Mouse (Mus musculus) cerebellum, postnatal 36 days (tissue): ENCODE data around the gene Map3k7.
"Not testable (repeated sequence)": the region's sequence is repeated elsewhere in the genome, so short reads cannot be mapped to it uniquely, and the experiment has no call there.

Source experiments
- DNase-seq, 2 experiments: peaks; one replicate each; pipeline ENCODE4 v3.0.0; 2021 to 2022; ENCODE audit warnings: mixed read lengths in 2 of 2

Gene Map3k7

GRCm38 (mm10) chr4:31993865-31994264, 30.0 kb downstream of the Map3k7 start:
- DNase-seq: no peak

- no peak for DNase-seq
Observed at GRCm38 (mm10) chr4:32001498-32001897, 37.6 kb downstream of the Map3k7 start.

DNA sequence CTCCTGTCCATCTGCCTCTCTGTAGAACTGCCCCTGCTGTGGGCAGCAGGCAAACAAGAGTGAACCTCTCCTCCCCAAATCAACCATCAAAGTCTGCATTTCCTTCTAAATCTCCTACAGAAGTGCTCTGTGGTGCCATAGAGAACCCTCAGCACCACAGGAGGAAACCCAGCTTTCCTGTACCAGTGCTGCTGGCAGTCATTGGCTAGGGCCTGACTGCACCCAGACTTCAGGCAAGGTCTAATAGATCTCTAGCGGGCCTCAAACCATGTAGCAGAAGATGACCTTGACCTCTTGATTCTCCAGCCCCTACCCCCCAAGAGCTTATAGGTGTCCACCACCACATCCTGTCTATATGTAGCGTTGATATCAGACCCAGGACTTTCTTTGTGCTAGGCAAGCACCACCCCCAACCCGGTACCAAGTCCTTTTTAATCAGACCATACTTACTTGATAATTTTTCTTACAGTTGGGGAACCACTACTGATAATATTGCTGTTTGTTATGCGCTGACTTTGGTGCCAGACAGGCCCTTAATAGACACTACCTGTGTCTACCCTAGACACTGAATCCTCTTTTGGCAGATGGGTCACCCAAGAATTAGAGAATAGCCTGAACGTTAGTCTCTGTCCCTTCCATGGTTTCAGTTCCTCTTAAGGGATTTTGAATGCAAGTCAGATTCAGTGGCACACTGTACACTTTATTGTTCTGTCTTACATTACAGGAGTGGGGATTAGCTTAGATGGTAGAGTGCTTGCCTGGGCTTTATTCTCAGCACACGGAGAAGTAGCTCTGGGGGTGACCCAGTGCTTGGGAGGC, 41.1 kb downstream of the Map3k7 start:
- DNase-seq: no peak

DNA sequence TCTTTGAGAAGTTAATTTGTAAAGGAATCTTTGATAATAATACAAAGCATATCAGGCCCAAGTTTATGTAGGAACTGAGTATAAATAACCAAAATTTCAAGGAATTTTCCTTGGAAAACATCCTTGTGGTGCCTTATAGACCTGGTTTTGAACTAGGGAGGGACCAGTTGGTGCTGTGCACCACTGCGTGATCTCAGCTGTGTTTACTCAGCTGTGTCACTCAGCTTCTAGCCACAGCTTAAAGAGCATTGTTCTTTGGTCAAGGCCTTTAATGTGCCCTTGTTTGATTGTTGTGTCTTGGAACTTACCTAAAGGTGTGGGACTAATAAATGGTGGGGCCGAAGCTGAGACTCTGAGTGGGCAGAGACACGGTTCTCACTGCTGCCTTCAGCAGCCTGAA, 43.3 kb downstream of the Map3k7 start:
- DNase-seq: no peak

DNA sequence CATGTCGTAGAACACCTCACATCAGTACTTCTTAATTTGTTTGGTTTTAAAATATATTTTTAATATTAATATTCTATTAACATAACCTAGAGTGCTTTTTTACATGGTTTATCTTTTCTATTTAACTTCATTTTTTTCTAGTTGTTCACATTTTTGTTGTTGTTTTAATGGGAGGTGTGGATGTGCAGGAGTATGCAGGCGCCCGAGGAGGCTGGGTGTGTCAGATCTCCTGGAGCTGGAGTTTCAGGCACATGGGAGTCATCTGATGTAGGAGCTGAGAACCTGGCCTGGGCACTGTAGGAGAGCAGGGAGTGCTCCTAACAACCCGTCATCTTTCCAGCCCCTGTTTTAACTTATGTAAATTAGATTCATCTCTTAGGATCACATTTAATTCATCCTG, 44.2 kb downstream of the Map3k7 start:
- DNase-seq: no peak

DNA sequence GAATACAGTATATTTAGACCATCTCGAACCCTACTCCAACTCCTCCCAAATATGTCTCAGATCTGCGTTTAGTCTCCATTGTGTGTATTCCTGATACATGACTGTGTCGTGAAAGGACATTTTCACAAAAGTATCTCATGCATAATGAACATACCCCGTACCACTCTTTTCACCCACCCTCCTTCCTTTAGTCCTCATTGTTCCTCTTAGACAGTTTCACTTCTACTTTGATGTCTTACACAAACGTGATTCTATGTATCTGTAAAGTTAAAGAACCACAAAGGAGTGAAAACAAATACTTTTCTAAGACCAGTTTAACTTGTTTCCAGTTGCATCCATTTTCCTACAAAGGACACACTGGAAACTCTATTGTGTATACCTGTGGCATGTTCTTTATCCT, 46.9 kb downstream of the Map3k7 start:
- DNase-seq: no peak

DNA sequence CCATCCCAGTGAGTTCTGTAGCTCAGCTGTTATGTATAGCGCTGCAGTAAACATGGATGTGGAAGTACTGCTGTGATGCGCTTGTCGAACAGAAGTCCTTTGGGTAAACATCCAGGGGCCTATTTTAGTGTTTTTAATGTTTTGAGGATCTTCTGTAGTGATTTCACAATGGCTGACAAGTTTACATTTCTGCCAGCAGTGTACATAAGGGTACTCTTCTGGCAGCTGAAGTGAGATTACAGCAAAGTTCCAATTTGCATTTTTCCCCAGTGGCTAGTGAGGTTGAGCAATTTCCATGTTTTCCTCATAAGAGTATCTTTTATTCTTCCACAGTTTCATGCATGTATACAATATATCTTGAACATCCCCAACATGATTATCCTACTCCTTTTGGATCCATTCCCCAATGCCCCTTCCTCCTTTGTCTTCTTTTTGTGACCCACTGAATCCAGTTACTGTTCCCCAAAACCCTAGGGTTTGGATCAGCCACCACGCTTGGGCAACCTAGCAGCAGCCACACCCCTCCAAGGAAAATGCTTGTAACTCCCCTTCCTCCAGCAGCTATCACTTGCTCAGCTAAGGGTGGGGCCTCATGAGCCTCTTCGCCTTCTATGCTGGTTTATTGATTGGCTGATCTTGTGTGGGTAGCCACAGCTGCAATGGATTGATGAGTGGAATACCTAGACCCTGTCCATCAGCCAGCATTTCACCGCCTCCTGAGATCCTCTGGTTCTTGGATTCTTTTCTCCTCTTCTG, 47.5 kb downstream of the Map3k7 start:
- no peak for DNase-seq

DNA sequence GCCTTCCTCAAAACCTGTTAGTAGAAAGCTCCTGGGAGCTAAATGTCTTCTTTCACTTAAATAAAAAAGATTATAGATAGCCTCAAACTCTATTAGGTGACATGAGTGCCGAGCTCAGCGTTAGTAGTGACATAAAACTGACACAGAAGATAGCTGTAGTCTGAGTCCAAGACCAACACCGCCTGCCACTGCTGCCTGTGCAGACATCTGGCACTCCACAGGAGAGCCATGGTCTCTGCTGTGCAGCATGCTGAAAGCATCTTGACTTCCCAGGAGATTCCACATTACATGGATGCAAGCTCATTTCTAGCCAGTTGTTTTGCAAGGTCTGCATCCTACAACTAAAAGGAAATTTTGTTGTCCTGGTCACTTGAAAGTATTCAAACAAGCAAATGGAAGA, 57.2 kb downstream of the Map3k7 start:
- DNase-seq: peak; percentile 15 to 22

DNA sequence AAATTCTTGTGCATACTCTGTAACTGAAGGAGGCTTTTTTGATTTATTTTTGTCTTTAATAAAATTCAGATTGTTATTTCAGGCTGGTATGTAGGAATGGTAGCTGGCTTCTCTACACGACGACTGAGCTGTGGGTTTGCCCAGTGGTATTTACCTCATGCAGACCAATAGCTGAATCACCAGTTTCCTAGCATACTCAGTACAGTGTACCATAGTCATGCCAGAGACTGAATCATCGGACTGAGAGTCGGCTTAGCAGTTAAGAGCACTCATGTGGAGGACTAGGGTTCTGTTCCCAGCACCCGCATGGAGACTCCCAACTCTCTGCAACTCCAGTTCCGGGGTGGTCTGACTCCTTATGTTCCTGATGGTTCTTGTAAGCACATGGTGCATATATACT, 58.4 kb downstream of the Map3k7 start:
- no peak for DNase-seq

GRCm38 (mm10) chr4:32024170-32024569, 60.3 kb downstream of the Map3k7 start:
- DNase-seq: not testable (repeated sequence)

DNA sequence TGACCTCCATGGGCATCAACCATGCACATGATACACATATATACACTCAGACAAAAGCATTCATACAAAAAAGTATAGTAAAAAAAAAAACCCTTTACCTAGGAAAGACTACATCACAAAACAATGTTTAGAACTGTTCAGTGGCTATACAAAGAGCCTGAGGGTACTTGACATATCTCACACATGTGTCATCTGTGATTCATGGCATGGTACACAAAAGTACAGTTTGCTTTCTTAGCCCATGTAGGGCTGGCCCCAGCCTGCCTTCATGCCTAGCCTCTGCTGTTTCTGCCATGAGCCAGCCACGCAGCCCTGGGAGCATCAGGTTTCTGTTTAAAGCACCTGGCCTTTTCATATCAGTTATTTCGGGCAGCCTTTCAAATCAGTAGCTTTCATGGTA, 61.2 kb downstream of the Map3k7 start:
- DNase-seq: no peak

GRCm38 (mm10) chr4:32027094-32027493, 63.2 kb downstream of the Map3k7 start:
- no peak for DNase-seq

DNA sequence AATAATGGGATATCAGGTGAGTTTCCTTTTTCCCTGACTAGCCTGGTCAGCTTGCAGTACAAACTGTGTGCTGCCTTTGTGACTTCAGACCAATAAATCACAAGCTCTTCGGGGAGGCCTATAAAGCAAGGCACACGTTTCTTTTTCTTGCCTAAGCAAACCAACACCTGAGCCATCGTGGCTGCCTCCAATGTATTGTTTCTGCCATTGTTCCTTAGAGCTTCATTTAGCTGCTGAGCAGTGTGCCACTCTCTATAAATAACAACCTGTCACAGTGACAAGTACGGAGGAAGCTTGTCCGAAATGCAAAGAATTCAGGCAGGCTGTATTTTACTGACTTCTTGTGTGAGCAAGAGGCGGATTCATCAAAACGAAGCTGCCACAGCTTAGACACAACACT, 73.4 kb downstream of the Map3k7 start:
- no peak for DNase-seq

DNA sequence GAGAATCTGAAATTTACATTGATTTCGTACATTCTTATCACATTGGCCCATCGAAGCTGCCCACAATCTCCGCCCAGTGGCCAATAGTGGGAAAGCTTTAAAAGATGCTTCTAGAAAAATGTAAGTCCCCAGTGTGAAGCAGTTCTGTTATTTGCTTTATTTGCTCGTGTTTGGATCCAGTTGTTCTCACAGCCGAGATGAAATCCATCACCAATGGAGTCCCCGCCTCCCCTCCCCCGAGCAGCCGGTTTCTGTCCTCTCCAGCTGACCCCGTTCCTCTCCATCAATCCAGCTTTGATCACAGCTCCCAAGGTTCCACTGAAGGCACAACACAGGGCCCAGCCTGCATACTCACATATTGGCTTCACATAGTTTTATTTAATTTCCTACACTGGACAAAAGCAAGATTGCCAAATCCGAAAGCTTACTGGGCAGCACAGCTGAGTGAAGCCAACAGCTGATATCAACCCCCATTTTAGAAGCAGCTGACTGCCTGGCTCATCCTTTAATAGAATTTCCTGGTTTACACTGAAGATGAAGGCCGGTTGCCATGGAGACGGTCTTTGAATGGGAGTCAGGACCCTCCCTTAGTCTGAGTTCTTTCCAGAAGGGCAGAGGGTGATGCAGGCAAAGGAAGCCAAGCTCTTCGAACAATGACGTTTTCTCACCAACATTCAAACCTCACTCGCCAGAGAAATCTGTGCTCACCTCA, 78.0 kb downstream of the Map3k7 start:
- no peak for DNase-seq

DNA sequence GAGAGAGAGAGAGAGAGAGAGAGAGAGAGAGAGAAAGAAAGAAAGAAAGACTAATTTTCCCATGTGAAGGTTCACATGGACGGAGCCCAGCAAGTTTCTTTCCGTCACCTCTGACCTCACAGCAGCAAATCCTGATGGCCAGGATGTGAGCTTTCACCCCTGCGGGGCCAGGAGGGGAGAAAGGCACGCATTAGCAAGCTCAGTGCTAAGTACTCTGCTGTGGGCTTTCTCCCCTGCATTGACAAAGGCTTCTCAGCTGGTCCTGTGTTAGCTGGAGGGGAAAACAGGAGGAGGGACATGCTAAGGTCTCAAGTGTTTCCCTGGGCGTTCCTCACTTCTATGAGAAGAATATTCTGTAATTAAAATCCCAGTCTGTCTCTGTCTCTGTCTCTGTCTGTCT, 81.3 kb downstream of the Map3k7 start:
- no peak for DNase-seq

- no peak for DNase-seq
Observed at GRCm38 (mm10) chr4:32049824-32050223, 85.9 kb downstream of the Map3k7 start.

- no peak for DNase-seq
Observed at GRCm38 (mm10) chr4:32053171-32053570, 89.3 kb downstream of the Map3k7 start.

- peak; percentile 85 to 93 for DNase-seq
Observed at GRCm38 (mm10) chr4:32055151-32056052, 91.5 kb downstream of the Map3k7 start.

GRCm38 (mm10) chr4:32056441-32056840, 92.5 kb downstream of the Map3k7 start:
- no peak for DNase-seq

- peak; percentile 12 to 23 for DNase-seq
Observed at GRCm38 (mm10) chr4:32057102-32057501, 93.2 kb downstream of the Map3k7 start.

- no peak for DNase-seq
Observed at GRCm38 (mm10) chr4:32060686-32061085, 96.8 kb downstream of the Map3k7 start.

DNA sequence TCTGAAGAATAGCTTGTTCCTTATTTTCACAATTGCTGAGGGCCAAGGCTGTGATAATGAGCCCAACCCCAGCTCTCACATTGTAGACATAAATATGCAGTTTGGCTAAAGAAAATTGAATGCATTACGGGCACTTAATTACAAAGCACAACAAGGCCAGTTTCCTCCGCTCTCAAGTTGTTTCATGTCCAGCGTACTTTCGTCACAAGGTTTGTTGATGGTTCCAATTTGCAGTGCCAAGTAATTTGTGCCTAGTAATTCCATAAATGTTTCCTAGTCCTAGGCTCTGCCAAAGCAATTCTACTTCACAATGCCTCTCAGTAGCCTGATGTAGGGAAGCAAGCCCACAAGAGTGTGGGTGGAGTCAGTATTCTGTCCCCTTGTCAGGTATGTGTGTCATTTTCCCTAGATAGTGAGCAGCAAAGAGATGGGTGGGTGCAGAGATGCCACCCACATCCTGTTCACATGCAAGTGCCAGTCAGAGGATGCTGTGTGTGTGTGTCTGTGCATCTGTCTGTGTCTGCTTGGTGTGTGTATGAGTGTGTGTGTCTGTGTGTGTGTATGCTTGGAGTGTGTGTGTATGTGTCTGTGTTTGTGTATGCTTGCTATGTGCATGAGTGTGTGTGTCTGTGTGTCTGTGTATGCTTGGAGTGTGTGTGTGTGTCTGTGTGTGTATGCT, 98.6 kb downstream of the Map3k7 start:
- no peak for DNase-seq
